Mouse (Mus musculus) olfactory bulb, adult 2 months (tissue): ENCODE measurements around the gene Zfp456. TPM values are rescaled to one million over a fixed set of nuclear protein-coding genes. Genes with fewer than 3 reads are reported as not detected.
"Not testable (repeated sequence)": the region's sequence is repeated elsewhere in the genome, so short reads cannot be mapped to it uniquely, and the experiment has no call there.

Source experiments
- H3K27ac ChIP-seq: fragments of 200-500 bp; 2 replicates; pipeline ENCODE4 v1.5.1; 2012; ENCODE audit warnings: low read depth, low read length; ENCODE audit not compliant: insufficient read depth
- H3K4me1 ChIP-seq: fragments of 200-500 bp; 2 replicates; pipeline ENCODE4 v1.6.1; 2012; ENCODE audit warnings: low read length; ENCODE audit not compliant: control insufficient read depth, insufficient read depth
- H3K4me3 ChIP-seq: fragments of 200-500 bp; 2 replicates; pipeline ENCODE4 v1.5.1; 2012; ENCODE audit warnings: mild to moderate bottlenecking, low read depth, low read length, moderate library complexity; ENCODE audit not compliant: insufficient read depth
- CTCF ChIP-seq: fragments of 200-500 bp; IDR thresholded peaks from 2 replicates; pipeline ENCODE4 v1.5.1; 2012; ENCODE audit warnings: low read depth, mild to moderate bottlenecking, low read length, moderate library complexity; ENCODE audit not compliant: insufficient read depth
- POLR2A ChIP-seq: fragments of 200-500 bp; IDR thresholded peaks from 2 replicates; pipeline ENCODE4 v1.6.1; 2012; ENCODE audit warnings: mild to moderate bottlenecking, low read depth, low read length, moderate library complexity; ENCODE audit not compliant: insufficient read depth
- WGBS: fragments of 180-500 bp; shearing (Covaris S2); methylation state at CpG from one replicate; pipeline ENCODE4 v1.1.7; 2018; 5-methylcytosine and 5-hydroxymethylcytosine counted together
- polyA plus RNA-seq: library from polyadenylated mRNA; stranded (reverse); fragments of >200 nt; gene quantifications from 2 replicates; pipeline ENCODE4 v1.2.4, GENCODE M21; 2012; ENCODE audit warnings: low replicate concordance; ENCODE audit not compliant: missing spikeins, insufficient read depth, insufficient read length

Zfp456 gene
- polyA plus RNA-seq = not detected in 2 replicates

DNA sequence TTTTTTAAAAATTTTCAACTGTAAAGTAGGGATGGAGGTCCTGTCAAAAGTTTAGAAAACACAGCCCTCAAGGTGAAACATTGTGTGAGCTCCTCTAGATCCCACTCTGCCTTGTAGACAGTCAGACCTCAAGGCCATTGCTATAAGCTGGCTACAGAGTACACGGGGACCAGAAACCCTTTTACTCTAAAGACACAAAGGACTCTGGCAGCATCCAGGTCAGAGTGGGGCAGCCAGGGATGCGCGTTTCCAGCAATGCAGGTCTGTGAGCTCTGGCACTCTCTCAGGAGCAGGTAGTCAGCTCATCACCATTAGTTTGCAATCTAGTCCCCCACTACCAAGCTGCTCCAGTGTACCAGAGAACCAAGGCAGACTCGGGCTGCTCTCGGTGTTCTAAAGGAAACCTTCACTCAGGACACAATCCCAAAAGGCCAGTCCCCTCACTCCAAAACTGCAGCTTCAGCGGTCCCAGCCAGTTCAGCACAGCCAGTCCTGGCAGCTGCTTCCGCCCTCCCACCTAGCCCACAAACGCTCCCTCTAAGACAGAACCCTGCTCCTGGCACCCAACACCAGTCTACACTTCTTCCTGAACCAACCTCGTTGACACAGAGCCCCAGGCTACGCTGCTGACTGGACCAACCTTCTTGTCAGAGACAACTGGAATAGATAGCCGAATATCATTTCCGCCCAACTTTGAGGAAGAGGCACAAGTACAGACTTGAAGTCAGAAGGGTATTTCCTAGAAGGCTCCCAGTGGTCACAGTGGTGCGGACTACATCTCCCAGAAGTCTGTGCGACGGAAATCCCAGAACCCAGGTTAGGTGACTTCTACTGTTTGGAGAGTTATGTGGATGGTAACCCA is at the start of gene Zfp456, which contains the start of gene Gm28041:
TSS of gene Zfp456 (minus strand) at position 761 of the 862 bp plus-strand sequence.
TSS of gene Gm28041 (minus strand) at position 684 of the 862 bp plus-strand sequence.
- peak within 1 kb of the TSS; percentile 42 for H3K4me3 ChIP-seq
- 17% methylated on average over 13 of the region's 15 CpGs for WGBS
- H3K4me1 ChIP-seq, H3K27ac ChIP-seq: not testable (repeated sequence)

DNA sequence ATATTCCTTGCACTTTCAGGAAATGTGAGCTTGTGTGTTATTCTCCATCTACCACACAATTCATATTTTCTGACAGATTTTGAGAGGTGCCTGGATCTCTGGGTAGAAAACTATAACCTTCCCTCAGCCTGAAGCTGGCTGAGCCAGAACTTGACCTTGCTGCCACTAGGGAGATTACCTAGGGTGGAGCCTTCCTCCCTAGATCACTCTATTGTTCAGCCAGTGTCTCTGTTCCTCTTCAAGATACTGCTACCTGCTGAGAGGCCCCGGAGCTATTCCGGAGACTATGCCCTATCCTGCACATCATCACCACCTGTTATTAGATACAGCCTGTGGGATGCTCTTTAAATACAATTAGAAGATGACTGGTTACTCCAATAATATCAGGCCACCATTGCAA is 46.9 kb upstream of the Zfp456 start:
- not testable (repeated sequence) for H3K4me1 ChIP-seq, H3K27ac ChIP-seq, H3K4me3 ChIP-seq
- WGBS = 82% methylated on average over 2 of the region's 2 CpGs

GRCm38 (mm10) chr13:67421207-67421857 is 45.7 kb upstream of the Zfp456 start, which contains the start of gene Zfp459:
Gene Zfp459, minus strand, starts transcription at chr13:67421418.
- 2% methylated on average over 22 of the region's 22 CpGs for WGBS
- no peaks in the 10 kb centered on the region for H3K4me1 ChIP-seq
- no peak within 1 kb of the TSS for H3K27ac ChIP-seq
- peak within 1 kb of the TSS; percentile 51 for H3K4me3 ChIP-seq
- TF ChIP-seq CTCF = no peak
- no peak for TF ChIP-seq POLR2A

DNA sequence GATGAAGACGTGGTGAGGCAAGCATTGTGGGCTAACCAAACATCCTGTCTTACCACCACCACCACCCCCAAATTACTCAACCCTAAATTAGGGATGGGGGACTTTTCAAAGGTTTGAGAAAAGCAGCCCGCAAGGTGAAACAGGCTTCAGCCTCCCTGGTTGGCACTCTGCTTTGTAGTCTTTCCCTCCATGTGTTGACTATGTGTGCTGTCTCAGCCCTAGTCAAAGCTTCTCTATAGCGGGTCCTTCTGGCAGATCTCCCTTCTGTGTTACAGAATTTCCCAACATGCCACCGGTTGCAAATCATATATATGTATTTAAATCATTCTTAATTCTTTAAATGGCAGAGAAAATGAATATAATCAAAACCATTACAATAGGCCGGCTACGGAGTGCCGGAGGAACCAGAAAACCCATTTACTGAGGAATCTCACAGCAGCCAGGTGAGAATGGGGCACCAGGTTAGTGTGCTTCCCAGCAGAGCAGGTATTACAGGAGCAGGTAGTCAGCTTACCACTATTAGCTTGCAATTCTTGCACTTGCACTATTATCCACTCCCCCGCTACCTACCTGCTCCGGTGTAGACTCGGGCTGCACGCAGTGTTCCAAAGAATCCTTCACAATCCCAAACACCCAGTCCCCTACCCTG is 45.1 kb upstream of the Zfp456 start:
- peak overlapping the region; percentile 51 for H3K4me3 ChIP-seq
- 32% methylated on average over 11 of the region's 11 CpGs for WGBS
- no peaks in the 10 kb centered on the region for H3K4me1 ChIP-seq
- H3K27ac ChIP-seq = no peak overlapping the region
- no peak for TF ChIP-seq CTCF
- TF ChIP-seq POLR2A = no peak

DNA sequence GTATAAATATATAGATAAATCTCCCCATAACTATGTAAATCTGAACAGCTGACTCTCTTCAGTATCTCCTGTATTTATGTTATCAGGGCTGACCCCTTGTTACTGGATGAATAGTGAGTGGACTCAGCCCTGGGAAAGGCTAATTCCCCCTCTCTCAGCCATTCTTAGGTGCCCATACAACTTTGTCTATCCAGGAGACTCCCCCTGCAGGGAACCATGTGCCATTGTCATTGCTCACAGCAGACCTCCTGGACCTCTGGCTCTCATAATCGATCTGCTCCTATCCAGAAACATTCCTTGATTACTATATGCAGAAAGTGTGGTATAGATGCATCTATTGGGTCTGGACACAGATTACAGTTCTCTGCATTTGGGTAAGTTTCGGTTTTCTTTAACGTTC is 41.2 kb upstream of the Zfp456 start:
- 84% methylated on average over 3 of the region's 3 CpGs for WGBS

DNA sequence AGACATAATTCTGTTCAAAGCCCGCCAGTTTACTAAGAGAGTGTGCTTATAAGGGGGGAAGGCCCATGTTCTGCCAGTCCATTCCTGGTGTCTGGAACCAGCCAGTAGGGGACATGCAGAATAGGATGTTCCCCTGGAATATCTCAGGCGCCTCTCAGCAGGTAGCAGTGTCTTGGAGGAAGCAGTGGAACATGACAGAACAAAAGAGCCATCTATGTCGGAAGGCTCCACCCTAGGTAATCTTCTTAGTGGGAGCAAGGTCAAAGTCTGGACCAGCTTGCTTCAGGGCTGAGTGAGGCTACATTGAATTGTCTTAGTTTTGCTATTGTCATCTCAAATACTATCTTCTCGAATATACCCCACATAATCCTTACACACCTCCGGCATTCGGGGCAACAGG is 40.1 kb upstream of the Zfp456 start:
- Histone ChIP-seq H3K27ac (no peak overlapping the region), H3K4me3 (no peak overlapping the region), H3K4me1 (no peaks in the 10 kb centered on the region)
- TF ChIP-seq CTCF (no peak), POLR2A (no peak)
- WGBS = 95% methylated on average over 6 of the region's 6 CpGs

More for the DNA sequence above, 41.2 kb upstream of the Zfp456 start:
- no peak overlapping the region for H3K27ac ChIP-seq
- no peaks in the 10 kb centered on the region for H3K4me1 ChIP-seq
- no peak overlapping the region for H3K4me3 ChIP-seq
- TF ChIP-seq CTCF = no peak

DNA sequence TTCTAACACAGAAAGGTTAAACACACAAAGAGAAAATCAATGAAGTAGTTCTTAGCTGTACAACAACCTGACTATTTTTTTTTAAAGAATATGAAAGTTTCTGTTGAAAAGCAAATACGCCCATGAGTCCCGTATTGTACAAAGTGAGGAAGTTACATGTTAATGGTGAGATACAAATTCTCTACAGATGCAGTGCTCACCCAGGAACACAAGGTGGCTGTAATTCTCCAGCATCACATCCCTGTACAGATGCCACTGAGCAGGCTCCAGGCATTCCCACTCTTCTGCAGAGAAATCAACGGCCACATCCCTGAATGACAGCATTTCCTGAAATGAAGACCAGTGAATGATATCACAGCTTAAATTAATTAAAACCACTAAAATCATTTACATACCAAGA is 38.0 kb upstream of the Zfp456 start:
- H3K4me1 ChIP-seq, H3K27ac ChIP-seq, H3K4me3 ChIP-seq: not testable (repeated sequence)
- 50% methylated on average over 3 of the region's 3 CpGs for WGBS

- WGBS = 2% methylated on average over 16 of the region's 16 CpGs
- H3K4me3 ChIP-seq = peak within 1 kb of the TSS; percentile 99
- not testable (repeated sequence) for H3K4me1 ChIP-seq, H3K27ac ChIP-seq
- TF ChIP-seq POLR2A = 0 out of 2 replicates have a peak, but pooled peaks have one; percentile 23
Measured at GRCm38 (mm10) chr13:67399183-67399903, 23.7 kb upstream of the Zfp456 start, which contains the start of gene Zfp429. Gene Zfp429, minus strand, starts transcription at chr13:67399819.

DNA sequence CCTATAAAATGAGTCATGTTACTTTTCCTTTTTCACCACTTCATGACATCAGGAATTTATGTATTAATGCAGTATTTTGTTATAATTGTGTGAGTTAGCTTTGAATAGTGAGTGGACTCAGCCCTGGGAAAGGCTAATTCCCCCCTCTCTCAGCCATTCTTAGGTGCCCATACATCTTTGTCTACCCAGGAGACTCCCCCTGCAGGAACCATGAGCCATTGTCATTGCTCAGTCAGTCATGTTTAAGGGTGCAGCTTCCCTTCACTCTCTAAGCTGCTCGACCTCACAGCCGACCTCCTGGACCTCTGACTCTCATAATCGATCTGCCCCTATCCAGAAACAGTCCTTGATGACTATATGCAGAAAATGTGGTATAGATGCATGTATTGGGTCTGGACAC is 645 bp upstream of the Zfp456 start:
- H3K4me3 ChIP-seq, H3K4me1 ChIP-seq, H3K27ac ChIP-seq: not testable (repeated sequence)
- WGBS = 57% methylated on average over 3 of the region's 3 CpGs
